Mouse (Mus musculus) heart, postnatal 0 days (tissue): ENCODE measurements at regions not wholly inside any gene's neighbourhood (a gene's known extent, or its start where the extent isn't known, plus 50 kb on each side); places are given as distances from the start of the nearest gene placed in this dataset.

ENCODE experiments used
- CTCF ChIP-seq: IDR thresholded peaks from 2 replicates; pipeline ENCODE4 v1.5.1; 2016; ENCODE audit warnings: antibody characterized with exemption, control low read depth, low read depth
- EP300 ChIP-seq: IDR thresholded peaks from 2 replicates; pipeline ENCODE4 v1.6.1; 2016; ENCODE audit warnings: antibody characterized with exemption, low read depth

DNA sequence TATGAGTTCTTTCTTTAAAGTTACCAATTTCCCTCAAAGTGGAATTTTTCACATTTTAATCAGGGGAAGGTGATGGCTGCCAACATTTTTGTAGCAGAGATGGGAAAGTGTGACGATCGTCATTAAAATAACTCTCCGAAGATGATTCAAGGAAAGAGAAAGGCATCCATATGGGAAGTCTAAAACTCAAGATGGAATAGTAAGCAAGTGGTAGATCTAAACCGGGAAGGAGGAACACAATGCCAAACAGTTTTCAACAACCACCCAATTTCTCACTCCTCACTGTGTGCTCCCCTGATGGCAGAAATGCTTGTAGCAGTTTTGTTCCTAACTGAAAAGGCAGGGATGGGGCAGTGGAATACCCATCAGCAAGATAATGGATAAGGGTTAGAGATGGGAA is 305.9 kb downstream of the Qdpr start:
- no peak for TF ChIP-seq EP300
- TF ChIP-seq CTCF, result no peak
